Mouse (Mus musculus): ENCODE data around the gene Mbnl2.
"Not testable (repeated sequence)": the region's sequence is repeated elsewhere in the genome, so short reads cannot be mapped to it uniquely, and the experiment has no call there.

The Mbnl2 gene

DNA sequence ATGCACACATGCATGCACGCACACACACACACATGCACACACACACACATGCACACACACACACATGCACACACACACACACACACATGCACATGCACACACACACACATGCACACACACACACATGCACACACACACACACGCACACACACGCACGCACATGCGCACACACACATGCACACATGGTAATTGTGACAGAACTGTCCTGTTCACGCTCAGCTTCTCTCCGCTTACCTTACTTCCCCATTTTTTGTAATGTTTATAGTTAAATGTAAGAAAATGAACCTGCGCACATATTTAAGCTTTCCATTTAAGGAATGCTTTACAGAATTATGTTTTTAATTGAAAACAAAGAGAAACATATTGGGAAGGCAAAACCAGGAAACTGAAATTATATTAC, 84.1 kb downstream of the Mbnl2 start:
- DNase-seq (ENCODE audit: low spot score), result not testable (repeated sequence)

DNA sequence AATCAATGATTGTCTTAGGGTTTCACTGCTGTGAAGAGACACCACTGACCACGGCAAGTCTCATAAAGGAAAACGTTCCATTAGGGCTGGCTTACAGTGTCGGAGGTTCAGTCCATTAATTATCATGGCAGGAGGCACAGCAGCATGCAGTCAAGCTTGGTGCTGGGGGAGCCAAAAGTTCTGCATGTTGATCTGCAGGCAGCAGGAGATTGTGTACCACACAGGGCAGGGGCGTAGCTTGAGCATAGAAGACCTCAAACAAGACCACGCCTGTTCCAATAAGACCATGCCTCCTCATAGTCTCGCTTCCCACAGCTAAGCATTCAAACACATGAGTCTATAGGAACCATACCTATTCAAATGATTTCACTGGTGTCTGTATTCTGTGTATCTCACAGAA, 85.7 kb downstream of the Mbnl2 start:
- no peak for DNase-seq (ENCODE audit: low spot score)

DNA sequence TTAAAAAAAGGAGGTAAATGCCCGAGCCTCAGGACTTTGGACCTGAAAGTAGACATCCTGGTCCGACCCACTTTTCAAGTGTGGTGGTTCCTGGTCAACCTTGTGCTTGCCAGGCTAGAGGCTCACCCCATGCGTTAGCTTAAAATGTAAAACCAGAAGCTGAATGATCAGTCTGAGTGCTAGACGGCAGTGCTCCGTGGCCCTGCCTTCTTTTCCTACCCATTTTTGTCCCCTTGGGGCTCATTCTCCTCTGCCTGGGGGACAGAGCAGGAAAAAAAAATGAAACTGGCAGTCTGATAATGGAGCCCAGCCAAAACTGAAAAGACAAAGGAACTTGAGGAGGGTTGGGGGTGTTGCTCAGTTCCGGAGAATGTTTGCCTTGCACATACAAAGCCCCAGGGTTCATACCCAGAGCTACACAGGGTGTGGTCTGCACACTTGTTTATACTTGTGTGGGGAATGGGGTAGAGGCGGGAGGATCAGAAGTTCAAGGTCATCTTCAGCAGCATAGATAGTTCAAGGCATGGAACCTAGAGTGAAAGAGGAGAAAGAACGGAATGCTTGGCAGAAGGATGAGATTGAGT, 87.0 kb downstream of the Mbnl2 start:
- no peak for DNase-seq (ENCODE audit: low spot score)

DNA sequence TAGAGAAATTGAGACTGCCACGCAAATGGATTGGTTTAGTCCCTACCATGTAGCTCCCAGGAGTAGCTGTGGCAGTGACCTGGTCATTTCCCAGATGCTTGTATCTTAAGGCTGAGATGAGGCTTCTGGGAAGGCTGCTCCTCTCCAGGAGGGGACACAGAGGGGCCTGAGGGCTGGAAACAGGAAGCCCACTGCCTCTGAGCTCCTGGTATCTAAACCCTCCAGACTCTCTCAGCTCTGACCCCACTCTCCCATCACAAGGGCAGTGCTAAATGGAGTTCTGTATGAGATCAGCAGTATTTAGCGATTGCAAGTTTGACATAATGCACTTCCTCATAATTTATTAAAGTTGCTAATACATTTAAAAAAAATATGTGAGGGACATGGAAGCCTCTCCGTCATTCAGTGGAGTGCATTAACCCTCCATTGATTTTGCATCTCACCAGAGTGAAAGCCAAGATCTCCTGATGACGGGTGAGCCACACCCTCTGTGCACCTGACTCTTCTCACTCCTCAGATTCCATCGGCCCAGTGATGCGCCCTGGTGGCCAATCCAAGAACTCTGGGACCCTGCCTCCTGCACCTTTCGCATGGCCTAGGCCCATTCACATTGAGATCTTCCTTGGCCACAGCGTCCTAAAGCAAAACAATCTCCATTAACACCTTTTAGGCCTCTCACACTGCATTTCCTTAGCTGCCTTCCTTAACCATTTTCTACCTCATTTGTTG, 87.8 kb downstream of the Mbnl2 start:
- no peak for DNase-seq (ENCODE audit: low spot score)

DNA sequence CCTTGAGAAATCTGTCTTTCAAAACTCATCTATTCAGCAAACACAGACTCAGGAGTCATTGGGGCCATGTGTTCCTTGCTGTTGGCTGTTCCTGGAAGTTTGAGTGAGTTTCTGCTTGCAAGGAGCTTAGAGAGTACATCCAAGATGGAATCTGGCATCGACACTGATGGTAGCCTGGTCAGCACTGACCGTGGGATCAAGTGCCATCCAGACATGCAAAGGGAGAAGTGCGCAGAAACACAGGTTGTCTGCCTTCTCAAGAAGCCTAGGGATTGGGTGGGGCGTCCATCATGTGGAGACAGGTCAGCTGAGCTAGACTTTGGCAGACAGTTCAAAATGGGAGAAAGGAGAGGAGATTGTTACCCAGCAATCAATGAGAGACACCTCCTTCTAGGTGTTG, 89.6 kb downstream of the Mbnl2 start:
- no peak for DNase-seq (ENCODE audit: low spot score)

DNA sequence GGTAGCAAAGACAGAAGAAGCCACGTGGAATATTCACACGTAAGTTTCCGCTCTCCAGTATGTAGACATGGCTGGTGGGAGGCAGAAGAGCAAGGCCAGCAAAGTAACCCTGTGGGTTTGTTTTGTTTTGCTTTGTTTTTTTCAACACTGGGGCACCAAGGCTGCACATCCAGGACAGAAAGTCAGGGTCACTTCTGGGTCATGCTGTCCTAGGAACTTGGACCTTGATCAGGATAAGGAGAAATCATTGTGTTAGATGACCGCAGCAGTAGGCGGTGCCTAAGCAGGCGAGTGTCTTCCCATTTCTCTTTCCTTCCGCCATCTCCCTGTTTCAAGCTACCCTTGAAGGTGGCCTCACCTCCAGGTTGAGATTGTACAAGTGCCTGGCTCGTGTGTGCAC, 91.5 kb downstream of the Mbnl2 start:
- DNase-seq (ENCODE audit: low spot score), result peak; percentile 38

DNA sequence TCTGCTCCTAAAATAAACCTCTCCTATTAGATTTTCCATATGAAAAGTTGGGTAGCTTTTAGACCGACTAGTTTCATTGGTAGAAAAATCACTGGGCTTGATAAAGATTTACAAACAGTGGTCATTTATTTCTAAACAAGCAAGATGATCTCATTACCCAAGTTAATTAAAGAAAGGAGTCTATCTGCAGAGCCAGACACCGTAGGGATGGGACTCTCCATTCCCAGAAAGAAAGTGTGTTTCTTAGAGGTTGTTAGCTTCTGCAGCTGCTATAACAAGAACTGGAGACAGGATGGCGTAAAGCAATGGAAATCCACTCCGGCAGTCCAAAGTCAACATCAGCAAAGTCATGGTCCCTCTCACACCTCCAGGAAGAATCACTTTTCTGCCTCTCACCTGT, 92.1 kb downstream of the Mbnl2 start:
- DNase-seq (ENCODE audit: low spot score), result no peak

DNA sequence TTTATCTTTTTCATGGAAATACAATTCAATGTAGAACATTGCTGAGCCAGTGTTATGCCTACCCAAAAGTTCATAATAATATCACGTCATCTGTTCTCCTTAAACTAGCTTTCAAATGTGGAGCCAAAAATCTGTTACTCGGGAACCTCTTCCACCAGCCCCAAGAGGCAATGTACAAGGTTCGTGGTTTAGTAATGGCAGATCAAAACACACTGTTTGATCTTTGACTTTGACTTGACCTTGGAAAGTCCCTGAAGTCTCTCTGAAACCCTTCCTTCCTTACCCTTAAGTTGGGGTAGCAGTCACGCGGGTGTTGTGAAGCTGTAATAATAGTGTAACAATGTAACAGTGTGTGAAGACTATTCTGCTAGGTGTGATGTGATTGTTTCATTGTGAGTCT, 93.0 kb downstream of the Mbnl2 start:
- no peak for DNase-seq (ENCODE audit: low spot score)

DNA sequence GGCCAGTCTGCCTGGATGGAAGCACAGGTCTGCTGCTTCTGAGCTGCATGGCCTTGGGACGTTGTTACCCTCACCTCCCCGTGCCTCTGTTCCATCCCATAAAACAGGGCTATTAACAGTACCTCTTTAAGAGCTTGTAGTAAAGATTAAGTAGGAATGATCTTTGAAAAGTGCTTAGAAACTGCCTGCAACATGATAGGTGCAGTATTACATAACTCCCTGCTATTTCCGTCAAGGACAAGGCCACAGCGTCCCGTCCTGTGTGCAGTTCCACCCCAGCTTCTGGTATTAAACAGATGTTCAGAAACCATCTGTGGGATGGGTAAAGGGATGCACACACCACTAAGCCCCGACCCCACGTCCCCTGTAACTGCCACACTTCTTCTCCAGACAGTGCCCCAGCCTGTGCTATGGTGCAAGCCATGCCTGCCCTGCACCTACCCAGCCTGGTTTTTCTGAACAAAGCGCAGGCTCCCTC, 93.5 kb downstream of the Mbnl2 start:
- no peak for DNase-seq (ENCODE audit: low spot score)

DNA sequence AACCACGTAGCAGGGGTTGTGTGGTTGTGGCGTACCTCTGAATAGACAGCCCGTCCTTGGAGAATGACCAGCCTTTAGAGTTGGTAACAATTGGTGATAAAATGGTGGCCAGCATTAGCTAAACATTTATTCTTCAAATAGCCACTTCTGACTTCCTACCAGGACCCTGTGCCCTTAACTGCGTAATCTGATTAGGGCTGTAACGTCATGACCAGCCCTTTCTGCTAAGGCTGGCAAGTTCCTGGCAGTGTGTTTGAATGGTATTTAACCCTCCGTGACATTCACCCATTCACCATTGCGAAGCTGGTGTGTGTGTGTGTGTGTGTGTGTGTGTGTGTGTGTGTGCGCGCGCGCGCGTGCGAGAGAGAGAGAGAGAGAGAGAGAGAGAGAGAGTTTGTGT, 94.6 kb downstream of the Mbnl2 start:
- no peak for DNase-seq (ENCODE audit: low spot score)

DNA sequence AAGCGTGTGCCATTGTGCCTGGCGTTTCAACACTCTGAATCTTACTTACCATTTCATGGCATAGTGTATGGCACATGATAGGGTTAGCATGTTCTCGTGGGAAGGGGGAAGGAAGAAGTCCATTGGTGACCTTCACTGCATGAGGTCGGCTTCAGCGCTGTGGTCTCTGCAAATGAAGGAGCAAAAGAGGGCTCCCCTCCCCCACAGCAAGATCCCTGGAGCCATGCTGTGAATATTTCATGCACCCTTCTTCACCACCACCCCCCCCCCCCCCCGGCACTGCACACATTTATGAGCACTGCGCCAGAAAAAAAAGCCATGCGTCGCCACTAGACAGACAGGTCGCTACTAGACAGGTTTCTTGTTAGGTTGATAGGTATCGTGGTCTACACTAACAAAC, 95.2 kb downstream of the Mbnl2 start:
- DNase-seq (ENCODE audit: low spot score), result no peak

DNA sequence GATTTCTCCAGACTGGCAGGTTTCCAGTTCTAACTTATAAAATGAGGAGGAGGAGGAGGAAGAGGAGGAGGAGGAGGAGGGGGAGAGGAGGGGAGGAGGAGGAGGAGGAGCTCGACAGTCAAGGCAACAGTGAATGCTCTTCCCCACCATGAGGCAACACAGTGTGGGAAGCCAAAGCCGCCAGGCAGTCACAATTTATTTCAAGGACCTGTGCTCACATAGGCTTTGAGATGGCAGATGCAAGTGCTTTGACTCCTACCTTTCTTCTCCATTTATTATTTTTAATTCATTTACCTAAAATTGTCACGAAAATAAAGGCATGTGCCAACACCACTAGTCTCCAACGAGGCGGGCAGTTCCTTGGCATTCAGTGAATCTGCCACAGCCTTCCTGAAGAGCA, 95.7 kb downstream of the Mbnl2 start:
- no peak for DNase-seq (ENCODE audit: low spot score)

DNA sequence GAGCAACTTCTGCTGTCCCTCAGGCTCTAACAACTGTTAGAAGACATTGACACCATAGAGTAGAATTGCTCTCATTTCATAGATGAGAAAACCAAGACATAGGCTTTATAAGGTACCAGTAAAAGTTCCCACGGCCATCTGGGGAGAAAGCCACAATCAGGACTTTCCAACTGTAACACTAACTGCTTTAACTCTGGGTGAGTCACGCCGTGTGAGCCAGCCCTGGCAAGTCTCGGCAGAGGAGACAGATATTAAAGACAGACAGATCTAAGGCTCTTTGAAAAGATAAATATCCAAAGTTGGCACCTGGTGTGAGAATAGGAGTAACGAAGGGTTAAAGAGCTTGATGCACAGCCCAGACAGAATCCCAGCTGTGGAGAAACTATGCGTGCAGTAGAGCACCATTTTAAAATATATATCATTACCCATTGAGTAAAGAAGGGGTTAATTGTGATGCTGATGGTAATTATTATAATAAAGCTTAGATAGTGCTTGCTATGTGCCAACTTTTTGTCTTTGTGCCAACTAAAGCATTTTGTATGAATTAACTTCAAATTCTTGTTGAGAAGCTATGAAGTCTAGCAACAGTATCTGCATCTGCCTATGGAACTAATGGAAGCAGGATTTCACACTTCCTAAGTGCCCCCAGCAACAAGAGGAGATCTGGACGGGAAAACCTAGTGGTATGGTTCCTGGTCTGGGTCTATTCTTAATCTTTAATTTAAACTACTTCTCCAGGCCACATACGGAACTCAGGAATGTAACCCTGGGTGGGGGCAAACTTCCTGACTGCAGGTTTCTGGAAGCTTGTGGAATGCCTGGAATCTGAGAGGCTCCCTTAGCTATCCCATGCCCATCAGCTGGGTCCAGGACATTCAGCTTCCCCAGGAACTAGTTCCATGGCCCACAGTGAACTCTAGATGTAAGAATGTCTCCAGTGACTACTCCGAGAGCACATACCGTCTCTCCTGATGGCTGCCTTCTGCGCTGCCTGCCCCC, 97.9 kb downstream of the Mbnl2 start:
- peak; percentile 72 for DNase-seq (ENCODE audit: low spot score)

DNA sequence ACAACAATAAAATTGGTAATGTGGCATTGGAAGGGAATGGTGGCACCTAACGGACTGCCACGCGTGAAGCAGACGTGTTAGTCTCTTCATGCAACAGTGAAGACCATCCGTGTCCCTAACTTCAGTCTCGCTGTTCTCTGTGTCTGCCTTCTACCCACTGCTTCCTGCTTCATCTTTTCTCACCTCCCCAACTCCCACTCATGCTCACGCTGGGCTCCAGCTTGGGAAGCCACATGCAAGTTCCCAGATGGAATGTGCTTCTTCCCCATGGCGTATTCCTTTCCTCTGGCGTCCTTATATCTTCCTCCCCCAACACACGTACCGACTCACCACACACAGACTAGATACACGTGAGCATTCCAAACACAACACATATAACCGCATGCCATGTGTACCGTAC, 99.3 kb downstream of the Mbnl2 start:
- DNase-seq (ENCODE audit: low spot score), result no peak

DNA sequence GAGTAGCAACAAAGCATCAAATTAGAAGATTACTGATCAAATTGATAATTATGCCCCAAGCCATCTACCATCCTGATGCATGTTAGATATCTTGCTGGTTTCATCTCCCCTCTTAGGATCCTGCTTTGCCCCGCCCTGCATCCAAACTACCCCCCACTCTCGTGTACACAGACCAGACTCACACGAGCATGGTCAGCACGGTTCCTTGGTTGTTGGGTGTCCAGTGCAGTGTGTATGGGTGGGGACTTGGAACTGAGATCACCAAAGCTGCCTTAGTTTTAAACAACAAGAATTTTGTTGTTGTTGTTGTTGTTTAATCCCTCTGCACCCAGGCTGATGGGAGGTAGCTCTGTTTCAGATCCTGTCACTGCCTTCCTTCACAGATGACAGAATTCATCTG, 101.7 kb downstream of the Mbnl2 start:
- no peak for DNase-seq (ENCODE audit: low spot score)

DNA sequence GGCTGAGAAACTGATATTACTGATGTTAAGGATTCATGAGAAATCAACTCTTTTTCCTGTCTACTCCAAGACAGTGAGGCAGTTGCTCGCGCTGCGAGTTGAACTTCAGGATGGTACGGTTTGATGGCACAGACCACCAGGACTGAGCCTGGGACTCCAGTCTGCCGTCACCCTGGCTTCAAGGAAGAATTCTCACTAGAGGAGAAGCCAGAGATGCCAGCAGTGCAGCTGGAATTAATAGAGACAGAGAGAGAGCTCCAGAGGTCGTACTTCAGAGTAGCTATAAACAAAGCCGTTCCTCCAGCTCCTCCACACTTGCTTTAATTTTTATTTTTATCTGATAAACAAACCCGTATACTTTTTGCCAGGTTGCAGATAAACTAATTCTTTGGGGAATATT, 102.5 kb downstream of the Mbnl2 start:
- no peak for DNase-seq (ENCODE audit: low spot score)

DNA sequence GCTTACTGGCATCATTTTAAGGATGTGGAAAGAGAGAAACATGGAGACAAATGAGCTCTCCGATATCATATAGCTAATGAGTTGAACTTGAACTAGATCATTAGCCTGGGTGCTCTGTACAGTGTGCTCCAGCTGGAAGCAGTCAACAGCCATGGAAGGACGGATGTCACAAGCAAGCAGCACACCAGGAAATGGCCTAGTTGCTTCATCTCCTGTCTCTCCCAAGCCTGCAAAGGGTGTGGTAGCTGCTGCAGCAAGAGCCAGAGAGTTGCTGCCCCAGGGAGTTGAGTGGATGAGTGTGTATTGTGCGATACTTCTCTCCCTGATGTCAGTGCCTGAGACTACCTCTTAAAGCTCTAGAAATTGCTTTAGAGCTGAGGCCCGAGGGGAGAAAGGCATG, 104.2 kb downstream of the Mbnl2 start:
- no peak for DNase-seq (ENCODE audit: low spot score)

DNA sequence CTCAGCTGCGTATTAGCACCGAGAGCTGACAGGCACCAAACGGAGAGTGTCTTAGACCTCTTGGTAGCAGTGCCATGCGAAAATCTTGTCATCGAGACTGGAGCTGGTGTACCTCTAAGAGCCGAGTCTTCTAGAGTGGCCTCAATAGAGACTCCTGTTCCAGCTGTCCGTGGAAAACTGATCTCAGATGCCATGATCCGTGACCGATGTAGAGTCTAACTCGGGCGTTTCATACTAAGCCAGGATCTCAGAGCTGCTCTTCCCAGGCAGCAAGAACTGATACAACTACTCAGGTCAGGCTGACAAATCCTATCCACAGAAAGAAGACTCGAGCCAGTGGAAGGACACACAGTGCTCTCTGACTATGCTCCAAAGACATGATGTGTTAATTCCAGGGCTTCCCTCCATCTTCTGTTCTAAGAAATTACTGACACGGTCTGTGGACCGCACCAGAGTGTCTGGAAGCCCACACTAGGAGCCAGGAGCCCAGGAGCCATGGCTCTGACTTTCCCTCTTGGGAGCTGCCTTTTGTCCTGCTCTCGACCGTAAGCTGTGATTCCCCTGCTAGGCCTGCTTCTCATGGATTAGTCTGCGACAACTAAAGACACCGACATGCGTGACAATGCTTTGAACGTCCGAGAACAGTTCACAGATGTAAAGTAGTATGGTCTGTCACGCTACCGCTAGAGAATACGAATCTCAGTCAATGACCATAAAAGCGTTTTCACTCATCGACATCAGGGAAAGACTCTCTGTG, 106.1 kb downstream of the Mbnl2 start:
- no peak for DNase-seq (ENCODE audit: low spot score)

DNA sequence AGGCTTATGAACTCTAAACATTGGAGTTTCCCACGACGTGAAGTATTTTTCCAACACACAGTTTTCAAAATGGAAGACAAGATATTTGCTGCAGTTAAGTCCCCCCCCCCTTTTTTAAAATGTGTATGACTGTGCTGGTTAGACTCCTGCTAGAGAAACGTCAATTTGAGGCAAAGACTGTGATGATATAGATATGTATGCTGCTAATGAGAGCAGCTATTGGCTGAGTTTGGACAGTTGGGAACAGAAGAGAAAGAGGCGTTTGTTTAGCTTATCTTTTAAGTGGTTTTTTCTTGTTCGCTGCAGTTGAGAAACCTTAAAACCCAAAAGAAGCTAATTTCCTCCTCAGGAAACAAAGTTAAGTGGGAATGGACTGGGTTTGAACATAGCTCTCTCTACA, 106.7 kb downstream of the Mbnl2 start:
- no peak for DNase-seq (ENCODE audit: low spot score)

DNA sequence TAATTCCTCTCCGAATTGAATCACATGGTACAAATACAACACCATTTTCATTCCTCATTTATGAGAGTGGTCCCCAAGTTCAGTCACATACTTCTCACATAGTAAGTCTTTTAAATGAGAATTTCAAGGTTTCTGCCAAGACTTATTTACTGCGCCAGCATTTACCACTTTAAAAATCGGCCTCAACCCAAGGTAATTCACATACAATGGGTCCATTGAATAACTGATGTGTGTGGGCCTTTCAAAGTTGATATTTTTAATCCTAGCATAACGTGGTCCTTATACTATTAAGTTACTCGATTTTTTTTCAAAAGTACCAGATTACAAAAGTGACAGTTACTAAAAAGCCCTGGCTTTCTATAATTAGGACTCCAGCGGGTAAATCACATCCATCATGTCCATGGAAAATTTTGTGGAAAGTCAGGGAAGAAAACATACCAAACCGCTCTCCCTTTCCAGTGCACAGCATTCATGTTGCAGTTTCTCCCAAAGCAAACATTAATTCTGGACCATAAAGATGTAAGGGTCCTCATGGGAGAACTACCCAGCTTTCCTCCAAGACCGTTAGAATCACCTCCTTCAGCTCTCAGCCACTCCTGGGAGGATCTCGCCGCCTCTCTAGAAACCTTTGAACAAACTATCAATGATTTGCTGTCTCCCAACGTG, 107.8 kb downstream of the Mbnl2 start:
- no peak for DNase-seq (ENCODE audit: low spot score)

DNA sequence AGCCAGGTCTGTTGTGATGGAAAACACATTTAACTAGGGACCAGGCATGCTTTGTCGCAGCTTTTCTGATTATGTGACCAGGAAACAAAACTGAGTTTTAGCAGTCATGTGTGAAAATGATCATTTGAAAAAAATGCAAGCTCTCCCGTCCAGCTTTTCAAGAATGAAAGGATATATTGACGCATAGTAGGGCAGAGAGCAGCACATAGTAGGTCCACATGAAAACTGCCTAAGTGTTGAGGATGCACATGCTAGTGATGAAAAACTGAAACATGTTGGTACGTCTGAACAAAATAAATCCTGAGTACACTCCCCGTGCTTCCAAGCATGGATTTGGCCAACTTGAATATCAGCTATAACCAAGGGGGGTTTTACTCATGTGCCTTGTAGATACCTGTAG, 109.1 kb downstream of the Mbnl2 start:
- no peak for DNase-seq (ENCODE audit: low spot score)

DNA sequence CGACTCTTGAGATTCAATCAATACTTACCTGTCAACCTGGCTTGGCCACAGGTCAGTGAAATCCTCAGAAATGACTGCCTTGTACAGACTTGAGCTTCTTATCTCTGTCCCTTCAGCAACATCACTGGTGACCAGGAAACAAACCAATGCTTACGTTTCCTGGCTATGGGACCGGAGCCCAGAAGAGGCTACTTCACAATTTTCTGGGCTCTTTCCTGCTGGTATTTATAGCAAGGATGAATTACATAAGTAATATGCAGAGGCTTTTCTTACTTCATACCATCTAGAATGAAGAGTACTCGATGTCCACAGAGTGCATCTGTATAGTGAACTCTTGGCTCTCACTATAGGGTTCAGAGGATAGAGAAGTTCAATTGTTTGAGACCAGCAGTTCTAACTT, 111.8 kb downstream of the Mbnl2 start:
- DNase-seq (ENCODE audit: low spot score), result no peak
